Mouse (Mus musculus) heart, embryonic 12.5 days (tissue): ENCODE results near the gene Ceacam16. TPM values are rescaled to one million over a fixed set of nuclear protein-coding genes. Genes with fewer than 3 reads are reported as not detected.
A peak's percentile ranks its signal among the peaks of the same experiment; 100 is the strongest.

Source experiments
- ATAC-seq: fragments of 200-750 bp; cut with Nextera tagmentation; 2 replicates; pipeline ENCODE4 v1.8.0; 2017; ENCODE audit warnings: moderate TSS enrichment, moderate library complexity; ENCODE audit not compliant: insufficient number of reproducible peaks, low FRiP score
- H3K27ac ChIP-seq: fragments of 300-500 bp; sonication (generic); 2 replicates; pipeline ENCODE4 v1.5.1; 2016; ENCODE audit warnings: mild to moderate bottlenecking, moderate library complexity; ENCODE audit not compliant: poor library complexity, severe bottlenecking
- H3K27me3 ChIP-seq: fragments of 300-500 bp; sonication (generic); replicated peaks from 2 replicates; pipeline ENCODE4 v1.6.1; 2016; ENCODE audit warnings: mild to moderate bottlenecking, moderate library complexity
- H3K36me3 ChIP-seq: fragments of 300-500 bp; sonication (generic); 2 replicates; pipeline ENCODE4 v1.6.1; 2016; ENCODE audit warnings: mild to moderate bottlenecking, moderate library complexity
- H3K4me1 ChIP-seq: fragments of 300-500 bp; sonication (generic); replicated peaks from 2 replicates; pipeline ENCODE4 v1.6.1; 2016; ENCODE audit warnings: mild to moderate bottlenecking
- H3K4me2 ChIP-seq: fragments of 300-500 bp; sonication (generic); 2 replicates; pipeline ENCODE4 v1.6.1; 2016; ENCODE audit warnings: mild to moderate bottlenecking, moderate library complexity
- H3K4me3 ChIP-seq: fragments of 300-500 bp; sonication (generic); 2 replicates; pipeline ENCODE4 v1.5.1; 2016; ENCODE audit warnings: mild to moderate bottlenecking
- H3K9ac ChIP-seq: fragments of 300-500 bp; sonication (generic); 2 replicates; pipeline ENCODE4 v1.6.1; 2016; ENCODE audit warnings: mild to moderate bottlenecking, moderate library complexity
- H3K9me3 ChIP-seq: fragments of 300-500 bp; sonication (generic); replicated peaks from 2 replicates; pipeline ENCODE4 v1.6.1; 2016; ENCODE audit warnings: mild to moderate bottlenecking, moderate library complexity
- WGBS: fragments of 180-500 bp; shearing (Covaris S2); methylation state at CpG from one replicate; pipeline ENCODE4 v1.1.7; 2016; 5-methylcytosine and 5-hydroxymethylcytosine counted together
- polyA plus RNA-seq: library from polyadenylated mRNA; unstranded; fragments of >200 nt; fragmentation: Nextera tagmentation; extraction: Ambion mirVana; gene quantifications from 2 replicates; pipeline ENCODE4 v1.2.1, GENCODE M21; 2016

Gene Ceacam16
- polyA plus RNA-seq, 1 experiment from 2014 or later, result not detected

DNA sequence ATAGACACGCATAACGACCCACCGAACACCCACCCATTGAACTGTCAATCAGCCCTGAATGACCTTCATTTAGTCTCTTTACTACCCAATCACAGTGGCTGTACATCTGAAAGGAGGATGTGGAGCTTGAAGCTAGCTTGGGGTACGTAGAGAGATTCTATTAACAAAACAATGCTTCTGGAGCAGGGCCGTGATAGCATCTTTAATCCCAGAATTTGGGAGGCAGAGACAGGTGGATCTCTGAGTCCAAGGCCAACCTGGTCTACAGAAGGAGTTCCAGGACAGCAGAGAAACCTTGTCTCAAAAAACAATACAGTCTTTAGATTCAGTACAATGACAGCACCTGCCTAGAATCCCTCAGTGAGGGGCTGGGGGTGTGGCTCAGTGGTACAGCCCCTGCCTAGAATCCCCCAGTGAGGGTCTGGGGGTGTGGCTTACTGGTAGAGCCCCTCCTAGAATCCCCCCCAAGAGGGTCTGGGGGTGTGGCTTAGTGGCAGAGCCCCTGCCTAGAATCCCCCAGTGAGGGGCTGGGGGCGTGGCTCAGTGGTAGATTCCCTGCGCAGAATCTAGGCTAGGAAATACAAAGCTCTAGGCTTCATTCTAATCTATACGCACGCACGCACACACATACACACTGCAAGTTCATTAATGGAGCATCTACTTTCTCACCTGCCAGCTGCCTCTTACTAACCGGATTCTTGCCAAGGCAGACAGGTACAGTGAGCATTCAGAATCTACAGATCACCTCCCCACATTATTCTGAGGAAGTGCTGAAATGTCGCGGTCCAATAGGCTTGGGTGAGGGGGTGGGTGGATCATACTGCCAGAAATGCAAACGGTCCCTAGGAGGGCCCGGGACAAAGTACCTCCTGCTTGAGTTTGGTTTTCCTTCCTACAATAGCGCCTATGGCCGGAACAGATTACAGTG lies 45.5 kb downstream of the Ceacam16 start:
- H3K4me3 ChIP-seq, result peak overlapping the region; percentile 54
- peaks cover 4% of the 10 kb centered on the region for H3K9me3 ChIP-seq
- 33% methylated on average over 17 of the region's 17 CpGs for WGBS
- H3K9ac ChIP-seq, result peak overlapping the region; percentile 58
- H3K4me1 ChIP-seq, result peaks cover 33% of the 10 kb centered on the region
- no peak for ATAC-seq
- H3K4me2 ChIP-seq, result peak overlapping the region; percentile 84
- no peak overlapping the region for H3K27ac ChIP-seq
- H3K27me3 ChIP-seq, result peaks cover 42% of the 10 kb centered on the region
- no peaks in the 10 kb centered on the region for H3K36me3 ChIP-seq

- peaks cover 49% of the 10 kb centered on the region for H3K27me3 ChIP-seq
Measured at GRCm38 (mm10) chr7:19813579-19814122, 47.4 kb downstream of the Ceacam16 start.

GRCm38 (mm10) chr7:19813161-19813560 lies 47.9 kb downstream of the Ceacam16 start:
- 69% methylated on average over 4 of the region's 4 CpGs for WGBS

More at GRCm38 (mm10) chr7:19813579-19814122, 47.4 kb downstream of the Ceacam16 start:
- H3K4me2 ChIP-seq, result no peak overlapping the region
- H3K36me3 ChIP-seq, result no peaks in the 10 kb centered on the region
- ATAC-seq, result no peak
- H3K4me3 ChIP-seq, result no peak overlapping the region
- H3K27ac ChIP-seq, result no peak overlapping the region
- H3K4me1 ChIP-seq, result peaks cover 42% of the 10 kb centered on the region
- no peaks in the 10 kb centered on the region for H3K9me3 ChIP-seq
- H3K9ac ChIP-seq, result no peak overlapping the region
- WGBS, result 41% methylated on average over 6 of the region's 6 CpGs

DNA sequence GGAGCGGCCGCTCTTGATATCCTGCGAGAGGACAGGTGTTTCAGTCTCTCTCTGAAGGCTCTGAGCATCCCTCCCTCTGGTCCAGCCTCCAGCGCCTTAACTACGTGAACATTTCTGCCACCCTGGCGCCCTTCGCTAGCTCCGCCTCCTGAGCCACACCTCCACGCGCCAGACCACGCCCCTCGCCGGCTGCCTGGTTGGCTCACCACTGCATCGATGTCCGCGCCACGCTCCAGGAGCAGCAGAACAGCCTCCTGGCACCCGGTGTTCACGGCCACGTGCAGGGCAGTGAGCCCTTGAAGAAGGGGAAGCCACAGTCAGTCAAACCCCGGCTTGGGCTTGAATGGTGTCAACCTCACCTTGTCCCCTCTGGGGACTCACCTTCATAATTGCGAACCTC lies 50.0 kb downstream of the Ceacam16 start:
- Histone ChIP-seq H3K4me2 (peak overlapping the region; percentile 53), H3K9me3 (no peaks in the 10 kb centered on the region), H3K9ac (no peak overlapping the region), H3K4me3 (peak overlapping the region; percentile 22), H3K27me3 (peaks cover 54% of the 10 kb centered on the region), H3K27ac (no peak overlapping the region), H3K4me1 (peaks cover 27% of the 10 kb centered on the region), H3K36me3 (no peaks in the 10 kb centered on the region)
- 3% methylated on average over 22 of the region's 22 CpGs for WGBS
- ATAC-seq, result peak; percentile 22; the same call in 1 of the 2 replicates

More at GRCm38 (mm10) chr7:19813161-19813560, 47.9 kb downstream of the Ceacam16 start:
- no peak overlapping the region for H3K4me2 ChIP-seq
- H3K27ac ChIP-seq, result no peak overlapping the region
- ATAC-seq, result no peak
- H3K4me1 ChIP-seq, result peaks cover 43% of the 10 kb centered on the region
- no peaks in the 10 kb centered on the region for H3K9me3 ChIP-seq
- no peak overlapping the region for H3K4me3 ChIP-seq
- no peaks in the 10 kb centered on the region for H3K36me3 ChIP-seq
- H3K27me3 ChIP-seq, result peaks cover 52% of the 10 kb centered on the region
- H3K9ac ChIP-seq, result no peak overlapping the region

DNA sequence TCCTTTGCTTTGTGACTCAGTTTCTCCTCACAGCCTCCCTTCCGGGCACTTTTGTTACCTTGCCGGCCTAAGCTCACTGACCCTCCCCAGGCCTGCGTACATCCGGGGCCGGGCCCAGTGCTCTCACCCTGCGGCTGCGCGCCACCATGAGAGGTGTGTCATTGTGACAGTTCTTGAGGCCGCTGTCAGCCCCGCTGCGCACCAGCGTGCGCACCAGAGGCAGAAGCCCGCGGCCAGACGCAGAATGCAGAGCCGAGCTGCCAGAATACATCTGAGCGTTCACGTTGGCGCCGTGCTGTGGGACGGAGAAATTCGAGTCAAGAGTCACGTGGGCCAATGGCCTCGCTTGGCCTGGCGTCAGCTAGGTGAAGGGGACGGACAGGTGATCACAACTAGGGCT lies 51.7 kb downstream of the Ceacam16 start:
- peak overlapping the region; percentile 59 for H3K4me2 ChIP-seq
- 5% methylated on average over 27 of the region's 27 CpGs for WGBS
- H3K27ac ChIP-seq, result no peak overlapping the region
- H3K36me3 ChIP-seq, result no peaks in the 10 kb centered on the region
- H3K27me3 ChIP-seq, result peaks cover 54% of the 10 kb centered on the region
- H3K9ac ChIP-seq, result peak overlapping the region; percentile 42
- 0 out of 2 replicates have a peak, but pooled peaks have one; percentile 40 for ATAC-seq
- H3K4me1 ChIP-seq, result peaks cover 20% of the 10 kb centered on the region
- H3K4me3 ChIP-seq, result peak overlapping the region; percentile 36
- peaks cover 4% of the 10 kb centered on the region; the same call in 1 of the 2 replicates for H3K9me3 ChIP-seq

- WGBS, result 76% methylated on average over 8 of the region's 8 CpGs
- Histone ChIP-seq H3K27me3 (peaks cover 41% of the 10 kb centered on the region), H3K9ac (no peak overlapping the region), H3K9me3 (peaks cover 4% of the 10 kb centered on the region; the same call in 1 of the 2 replicates), H3K4me3 (no peak overlapping the region), H3K36me3 (no peaks in the 10 kb centered on the region), H3K27ac (no peak overlapping the region), H3K4me2 (no peak overlapping the region), H3K4me1 (peaks cover 19% of the 10 kb centered on the region)
- ATAC-seq, result no peak
Measured at GRCm38 (mm10) chr7:19806356-19806969, 54.6 kb downstream of the Ceacam16 start.

DNA sequence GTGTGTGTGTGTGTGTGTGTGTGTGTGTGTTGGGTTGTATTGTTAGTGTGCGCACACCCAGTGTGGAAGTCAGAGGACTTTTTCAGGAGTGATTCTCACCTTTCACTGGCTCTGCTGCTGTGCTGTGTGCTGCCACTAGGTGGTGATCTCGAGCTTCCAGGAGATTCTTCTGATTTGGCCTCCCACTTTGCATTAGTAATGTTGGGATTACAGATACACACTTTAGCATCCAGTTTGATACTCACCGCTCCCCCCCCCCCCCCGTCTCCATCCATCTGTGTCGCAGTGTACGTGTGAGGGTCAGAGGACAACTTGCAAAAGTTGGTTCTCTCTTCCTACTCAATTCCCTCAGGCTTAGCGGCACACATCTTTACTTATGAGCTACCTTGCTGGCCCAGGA lies 58.1 kb downstream of the Ceacam16 start:
- Histone ChIP-seq H3K27me3 (peaks cover 10% of the 10 kb centered on the region), H3K4me3 (no peak overlapping the region), H3K9ac (no peak overlapping the region), H3K4me1 (no peaks in the 10 kb centered on the region), H3K27ac (no peak overlapping the region), H3K4me2 (no peak overlapping the region), H3K36me3 (no peaks in the 10 kb centered on the region), H3K9me3 (peaks cover 4% of the 10 kb centered on the region; the same call in 1 of the 2 replicates)
- WGBS, result 20% methylated on average over 7 of the region's 7 CpGs
- no peak for ATAC-seq

Other genes with a start within 250 kb of the Ceacam16 start
- 4.6 and 4.7 TPM in 2 replicates for gene Relb, start 231.9 kb downstream of the Ceacam16 start, polyA plus RNA-seq
- 99.8 and 107 TPM in 2 replicates for gene Clptm1, start 196.3 kb downstream of the Ceacam16 start, polyA plus RNA-seq
- gene Apoc2, start 183.4 kb downstream of the Ceacam16 start, polyA plus RNA-seq, result 1.6 and 5.4 TPM in 2 replicates
- not detected in 2 replicates for gene Gm44805, start 179.9 kb downstream of the Ceacam16 start, polyA plus RNA-seq
- 0.41 TPM in 1 of 2 replicates, not detected in the other for gene Apoc4, start 179.8 kb downstream of the Ceacam16 start, polyA plus RNA-seq
- 6.7 and 8.9 TPM in 2 replicates for gene Apoc1, start 168.6 kb downstream of the Ceacam16 start, polyA plus RNA-seq
- 399 and 400 TPM in 2 replicates for gene Apoe, start 162.1 kb downstream of the Ceacam16 start, polyA plus RNA-seq
- 160 and 166 TPM in 2 replicates for gene Tomm40, start 145.9 kb downstream of the Ceacam16 start, polyA plus RNA-seq
- 99.1 and 101 TPM in 2 replicates for gene Nectin2, start 110.8 kb downstream of the Ceacam16 start, polyA plus RNA-seq
- gene Bcam, start 90.3 kb downstream of the Ceacam16 start, polyA plus RNA-seq, result 232 and 245 TPM in 2 replicates
- gene Cblc, start 64.5 kb downstream of the Ceacam16 start, polyA plus RNA-seq, result 0.27 TPM in 1 of 2 replicates, not detected in the other
- 1.4 and 1.7 TPM in 2 replicates for gene Bcl3, start 38.5 kb downstream of the Ceacam16 start, polyA plus RNA-seq
- gene Gm19345, start 9.3 kb downstream of the Ceacam16 start, polyA plus RNA-seq, result not detected in 2 replicates
- not detected in 2 replicates for gene Ceacam19, start 26.7 kb upstream of the Ceacam16 start, polyA plus RNA-seq
- gene Pvr, start 59.9 kb upstream of the Ceacam16 start, polyA plus RNA-seq, result 15.7 and 16.0 TPM in 2 replicates
- 1.0 and 1.2 TPM in 2 replicates for gene Igsf23, start 89.5 kb upstream of the Ceacam16 start, polyA plus RNA-seq
- 0.42 TPM in 1 of 2 replicates, not detected in the other for gene Ceacam20, start 104.1 kb upstream of the Ceacam16 start, polyA plus RNA-seq
- not detected in 2 replicates for gene Nlrp9b, start 130.2 kb upstream of the Ceacam16 start, polyA plus RNA-seq
- gene Vmn1r91, start 238.4 kb upstream of the Ceacam16 start, polyA plus RNA-seq, result not detected in 2 replicates